Mouse (Mus musculus): ENCODE results near the gene Uri1. TPM values are rescaled to one million over a fixed set of nuclear protein-coding genes. Genes with fewer than 3 reads are reported as not detected.

The Uri1 gene
- polyA plus RNA-seq (2015; fragmentation: Nextera tagmentation; extraction: Ambion mirVana): 31.5 and 35.3 TPM in 2 replicates

DNA sequence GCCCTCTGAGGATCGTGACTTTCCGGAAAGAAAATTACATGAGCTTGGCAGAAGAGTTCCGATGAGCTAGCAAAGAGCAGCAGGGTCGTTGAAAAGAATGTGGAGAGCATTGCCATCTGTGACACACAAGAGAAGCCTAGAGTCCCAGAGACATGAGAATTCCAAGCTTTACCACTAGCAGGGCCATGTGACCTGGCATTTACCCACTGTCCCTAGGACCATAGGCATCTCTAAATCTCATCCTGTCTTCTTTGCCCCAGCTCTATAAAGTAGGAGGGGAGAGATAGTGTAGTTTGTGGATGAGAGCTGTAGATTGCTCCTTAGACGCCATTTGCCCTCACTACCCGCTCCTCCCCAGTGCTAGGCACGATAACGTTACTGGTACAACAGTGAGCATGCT, at the start of gene Uri1:
Uri1 (minus strand) TSS at position 101 of the 400 bp plus-strand sequence.
- Histone ChIP-seq H3K4me1 (ENCODE audit: control insufficient read depth, insufficient read depth, low read depth, low read length) (no peaks in the 10 kb centered on the region), H3K27ac (ENCODE audit: low read depth, low read length) (no peak within 1 kb of the TSS), H3K27me3 (replicated peaks; ENCODE audit: control insufficient read depth, insufficient read depth, low read length) (no peaks in the 10 kb centered on the region), H3K4me3 (ENCODE audit: low read length) (no peak within 1 kb of the TSS), H3K9ac (ENCODE audit: low read depth, low read length) (no peak within 1 kb of the TSS), H3K4me2 (ENCODE audit: low read length) (no peak within 1 kb of the TSS), H3K36me3 (ENCODE audit: control insufficient read depth, insufficient read depth, low read length) (no peaks in the 10 kb centered on the region), H3K9me3 (ENCODE audit: control insufficient read depth, low read length) (no peaks in the 10 kb centered on the region)
- 93% methylated on average over 8 of the region's 8 CpGs for WGBS
- ATAC-seq: no peak

DNA sequence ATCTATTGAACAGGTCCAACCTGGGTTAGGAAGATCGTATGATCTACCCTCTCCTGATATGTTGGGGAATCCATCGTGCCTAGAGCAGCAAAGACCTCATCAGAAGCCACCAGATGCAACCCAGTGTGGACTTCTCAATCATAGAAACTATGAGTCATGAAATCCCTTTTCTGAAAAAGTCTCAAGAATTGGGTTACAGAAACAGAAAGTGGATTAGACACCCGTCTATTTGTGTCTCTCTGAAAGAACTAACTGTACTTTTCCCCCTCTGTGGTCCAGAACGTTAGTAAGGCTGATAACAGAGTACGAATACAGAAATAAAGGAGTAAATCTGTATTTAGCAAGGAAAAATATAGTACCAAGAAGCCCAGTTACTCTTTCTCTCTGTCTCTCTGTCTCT, 47.7 kb upstream of the Uri1 start:
- 87% methylated on average over 5 of the region's 5 CpGs for WGBS
- Histone ChIP-seq H3K9ac (ENCODE audit: low read depth, low read length) (no peak overlapping the region), H3K27me3 (replicated peaks; ENCODE audit: control insufficient read depth, insufficient read depth, low read length) (no peaks in the 10 kb centered on the region), H3K27ac (ENCODE audit: low read depth, low read length) (no peak overlapping the region), H3K4me2 (ENCODE audit: low read length) (no peak overlapping the region), H3K4me1 (ENCODE audit: control insufficient read depth, insufficient read depth, low read depth, low read length) (peaks cover 7% of the 10 kb centered on the region), H3K4me3 (ENCODE audit: low read length) (no peak overlapping the region), H3K36me3 (ENCODE audit: control insufficient read depth, insufficient read depth, low read length) (no peaks in the 10 kb centered on the region), H3K9me3 (ENCODE audit: control insufficient read depth, low read length) (no peaks in the 10 kb centered on the region)
- ATAC-seq: no peak

- Histone ChIP-seq H3K27ac (ENCODE audit: low read depth, low read length) (no peak overlapping the region), H3K9me3 (ENCODE audit: control insufficient read depth, low read length) (no peaks in the 10 kb centered on the region), H3K9ac (ENCODE audit: low read depth, low read length) (no peak overlapping the region), H3K4me2 (ENCODE audit: low read length) (no peak overlapping the region), H3K27me3 (replicated peaks; ENCODE audit: control insufficient read depth, insufficient read depth, low read length) (no peaks in the 10 kb centered on the region), H3K4me1 (ENCODE audit: control insufficient read depth, insufficient read depth, low read depth, low read length) (peaks cover 7% of the 10 kb centered on the region), H3K36me3 (ENCODE audit: control insufficient read depth, insufficient read depth, low read length) (no peaks in the 10 kb centered on the region), H3K4me3 (ENCODE audit: low read length) (no peak overlapping the region)
- no peak for ATAC-seq
- WGBS: 66% methylated on average over 2 of the region's 2 CpGs
Observed at GRCm38 (mm10) chr7:38070663-38071062, 47.3 kb upstream of the Uri1 start.

- no peaks in the 10 kb centered on the region for H3K4me1 ChIP-seq (ENCODE audit: control insufficient read depth, insufficient read depth, low read depth, low read length)
- no peaks in the 10 kb centered on the region for H3K36me3 ChIP-seq (ENCODE audit: control insufficient read depth, insufficient read depth, low read length)
- ATAC-seq: no peak
- no peak overlapping the region for H3K4me2 ChIP-seq (ENCODE audit: low read length)
- no peak overlapping the region for H3K4me3 ChIP-seq (ENCODE audit: low read length)
- 41% methylated on average over 4 of the region's 4 CpGs for WGBS
- no peak overlapping the region for H3K27ac ChIP-seq (ENCODE audit: low read depth, low read length)
- no peak overlapping the region for H3K9ac ChIP-seq (ENCODE audit: low read depth, low read length)
- H3K27me3 ChIP-seq (replicated peaks; ENCODE audit: control insufficient read depth, insufficient read depth, low read length): no peaks in the 10 kb centered on the region
- no peaks in the 10 kb centered on the region for H3K9me3 ChIP-seq (ENCODE audit: control insufficient read depth, low read length)
Observed at GRCm38 (mm10) chr7:38064431-38064830, 41.1 kb upstream of the Uri1 start.

DNA sequence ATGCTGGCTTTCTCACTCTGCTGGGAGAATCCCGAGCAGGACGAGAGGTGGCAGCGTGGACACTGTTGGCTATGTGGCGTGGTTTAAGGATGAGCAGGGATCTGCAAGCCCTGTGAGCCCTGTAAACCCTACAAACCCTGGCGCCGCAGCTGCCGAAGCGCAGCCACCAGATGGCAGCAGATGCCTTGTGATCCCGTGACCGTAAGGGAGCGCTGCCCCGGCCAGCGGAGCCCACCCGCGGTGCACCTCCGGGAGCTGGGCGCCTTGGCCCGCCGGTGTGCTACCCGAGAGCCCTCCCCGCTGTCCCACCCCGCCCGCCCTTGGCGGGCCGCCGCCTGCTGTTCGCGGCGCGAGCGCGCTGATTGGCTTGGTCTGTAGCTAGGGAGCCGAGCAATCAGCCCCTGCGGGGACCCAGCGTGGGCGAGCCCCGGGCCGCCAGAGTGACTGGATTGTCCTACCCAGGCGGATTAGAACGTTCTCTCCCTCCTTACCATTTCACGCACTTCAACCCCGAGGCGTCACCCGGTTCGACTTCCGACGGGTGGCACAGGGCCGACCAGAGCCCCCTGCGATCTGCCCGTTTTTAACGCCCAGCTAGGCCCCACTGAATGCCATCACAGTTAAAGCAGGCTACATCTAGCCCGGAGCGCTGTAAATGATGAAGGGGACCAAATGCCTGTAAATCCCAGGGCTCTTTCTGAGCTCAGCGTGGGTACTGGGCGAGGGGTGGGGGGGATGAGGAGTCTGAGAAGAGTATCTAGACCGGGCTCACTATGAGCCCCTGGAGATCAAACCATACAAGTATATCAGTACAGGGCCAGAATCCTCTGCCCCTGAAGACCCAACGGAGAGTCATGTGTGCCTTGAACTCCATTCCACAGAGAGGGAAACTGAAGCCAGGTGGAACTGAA, 38.0 kb upstream of the Uri1 start:
- H3K27ac ChIP-seq (ENCODE audit: low read depth, low read length): peak overlapping the region; percentile 19; the same call in 1 of the 2 replicates
- no peaks in the 10 kb centered on the region for H3K9me3 ChIP-seq (ENCODE audit: control insufficient read depth, low read length)
- peak; percentile 94 for ATAC-seq
- H3K4me1 ChIP-seq (ENCODE audit: control insufficient read depth, insufficient read depth, low read depth, low read length): no peaks in the 10 kb centered on the region
- 1% methylated on average over 44 of the region's 57 CpGs for WGBS
- H3K36me3 ChIP-seq (ENCODE audit: control insufficient read depth, insufficient read depth, low read length): no peaks in the 10 kb centered on the region
- H3K4me2 ChIP-seq (ENCODE audit: low read length): peak overlapping the region; percentile 73
- no peaks in the 10 kb centered on the region for H3K27me3 ChIP-seq (replicated peaks; ENCODE audit: control insufficient read depth, insufficient read depth, low read length)
- H3K9ac ChIP-seq (ENCODE audit: low read depth, low read length): peak overlapping the region; percentile 78
- H3K4me3 ChIP-seq (ENCODE audit: low read length): peak overlapping the region; percentile 51

DNA sequence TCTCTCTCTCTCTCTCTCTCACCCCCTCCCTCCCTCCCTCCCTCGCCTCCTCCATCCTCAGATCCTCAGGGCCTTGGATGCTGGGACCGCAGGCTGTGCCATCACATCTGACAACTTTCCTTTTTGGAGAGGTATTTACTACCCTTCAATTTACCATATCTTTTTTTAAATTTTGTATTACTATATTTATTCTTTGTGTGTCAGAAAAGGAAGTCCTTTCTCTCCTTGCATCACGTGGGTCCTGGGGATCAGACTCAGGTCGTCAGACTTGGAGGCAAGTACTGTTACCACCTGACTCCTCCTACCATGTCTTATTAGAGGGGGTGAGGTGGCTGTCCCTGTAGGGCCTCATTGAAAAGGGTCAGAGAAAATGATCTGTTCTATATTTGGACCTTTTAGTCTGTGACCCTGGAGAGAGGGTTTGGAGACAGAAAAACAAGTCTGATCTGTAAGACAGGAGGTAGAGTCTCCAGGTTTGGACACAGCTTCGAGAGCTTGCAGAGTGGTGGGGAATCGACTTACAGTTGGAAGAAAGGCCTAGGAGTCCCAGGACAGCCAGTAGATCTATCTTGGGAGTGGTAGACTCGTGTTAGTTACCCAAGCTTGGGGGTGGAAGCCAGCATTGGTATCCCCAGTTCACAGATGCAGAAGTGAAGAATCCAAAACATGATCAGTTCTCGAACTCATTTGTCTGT, 36.4 kb upstream of the Uri1 start:
- Histone ChIP-seq H3K9me3 (ENCODE audit: control insufficient read depth, low read length) (no peaks in the 10 kb centered on the region), H3K9ac (ENCODE audit: low read depth, low read length) (no peak overlapping the region), H3K27ac (ENCODE audit: low read depth, low read length) (no peak overlapping the region), H3K4me3 (ENCODE audit: low read length) (no peak overlapping the region), H3K4me1 (ENCODE audit: control insufficient read depth, insufficient read depth, low read depth, low read length) (no peaks in the 10 kb centered on the region), H3K27me3 (replicated peaks; ENCODE audit: control insufficient read depth, insufficient read depth, low read length) (no peaks in the 10 kb centered on the region), H3K36me3 (ENCODE audit: control insufficient read depth, insufficient read depth, low read length) (no peaks in the 10 kb centered on the region), H3K4me2 (ENCODE audit: low read length) (no peak overlapping the region)
- ATAC-seq: no peak
- WGBS: 82% methylated on average over 7 of the region's 8 CpGs

DNA sequence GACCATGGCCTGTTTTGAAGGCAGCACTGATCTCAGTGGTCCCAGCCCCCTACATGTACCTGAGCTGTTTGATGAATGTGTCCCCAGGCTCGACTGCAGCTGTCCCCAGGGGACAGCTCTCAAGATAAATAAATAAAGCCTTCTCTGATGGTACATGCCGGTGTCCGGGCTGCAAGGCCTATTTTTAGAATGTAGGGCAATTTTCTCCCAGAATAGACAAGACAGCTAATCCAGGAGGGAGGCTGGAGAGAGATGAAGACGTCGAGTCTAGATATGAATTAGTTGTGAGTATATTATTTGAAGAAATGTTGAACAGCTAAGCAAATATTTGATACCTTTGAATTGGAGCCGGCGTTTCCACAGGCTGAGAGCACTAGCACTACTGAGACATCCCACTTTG, 35.7 kb upstream of the Uri1 start:
- Histone ChIP-seq H3K4me2 (ENCODE audit: low read length) (no peak overlapping the region), H3K4me3 (ENCODE audit: low read length) (no peak overlapping the region), H3K4me1 (ENCODE audit: control insufficient read depth, insufficient read depth, low read depth, low read length) (no peaks in the 10 kb centered on the region), H3K27ac (ENCODE audit: low read depth, low read length) (no peak overlapping the region), H3K36me3 (ENCODE audit: control insufficient read depth, insufficient read depth, low read length) (no peaks in the 10 kb centered on the region), H3K9ac (ENCODE audit: low read depth, low read length) (no peak overlapping the region), H3K9me3 (ENCODE audit: control insufficient read depth, low read length) (no peaks in the 10 kb centered on the region), H3K27me3 (replicated peaks; ENCODE audit: control insufficient read depth, insufficient read depth, low read length) (no peaks in the 10 kb centered on the region)
- no peak for ATAC-seq
- 60% methylated on average over 7 of the region's 7 CpGs for WGBS

DNA sequence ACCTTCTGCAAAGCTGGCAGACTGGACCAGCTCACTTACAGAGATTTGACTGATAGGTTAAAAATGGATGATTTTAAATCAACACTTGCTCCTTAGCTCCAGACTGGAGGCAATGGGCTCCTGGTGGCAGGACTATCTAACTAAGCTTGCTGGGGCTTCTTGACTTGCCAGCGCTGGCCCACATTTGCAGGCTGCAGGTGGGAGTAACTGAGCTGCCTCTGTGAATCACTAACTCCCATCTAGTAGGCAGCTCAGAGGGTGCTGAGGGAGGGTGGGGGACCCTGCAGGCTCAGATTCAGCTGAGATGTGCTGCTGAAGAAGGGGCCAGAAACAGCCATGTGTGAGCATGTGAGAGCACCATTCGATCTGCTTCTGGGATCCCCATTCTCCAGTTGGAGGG, 32.6 kb upstream of the Uri1 start:
- Histone ChIP-seq H3K9ac (ENCODE audit: low read depth, low read length) (no peak overlapping the region), H3K9me3 (ENCODE audit: control insufficient read depth, low read length) (no peaks in the 10 kb centered on the region), H3K36me3 (ENCODE audit: control insufficient read depth, insufficient read depth, low read length) (no peaks in the 10 kb centered on the region), H3K27me3 (replicated peaks; ENCODE audit: control insufficient read depth, insufficient read depth, low read length) (no peaks in the 10 kb centered on the region), H3K4me2 (ENCODE audit: low read length) (no peak overlapping the region), H3K4me1 (ENCODE audit: control insufficient read depth, insufficient read depth, low read depth, low read length) (no peaks in the 10 kb centered on the region), H3K27ac (ENCODE audit: low read depth, low read length) (no peak overlapping the region), H3K4me3 (ENCODE audit: low read length) (no peak overlapping the region)
- ATAC-seq: no peak
- WGBS: 84% methylated on average over 2 of the region's 2 CpGs

- H3K4me1 ChIP-seq (ENCODE audit: control insufficient read depth, insufficient read depth, low read depth, low read length): no peaks in the 10 kb centered on the region
- H3K27me3 ChIP-seq (replicated peaks; ENCODE audit: control insufficient read depth, insufficient read depth, low read length): no peaks in the 10 kb centered on the region
- no peaks in the 10 kb centered on the region for H3K36me3 ChIP-seq (ENCODE audit: control insufficient read depth, insufficient read depth, low read length)
- WGBS: 86% methylated on average over 9 of the region's 9 CpGs
- ATAC-seq: no peak
- H3K9me3 ChIP-seq (ENCODE audit: control insufficient read depth, low read length): no peaks in the 10 kb centered on the region
- H3K4me2 ChIP-seq (ENCODE audit: low read length): no peak overlapping the region
- no peak overlapping the region for H3K4me3 ChIP-seq (ENCODE audit: low read length)
- no peak overlapping the region for H3K27ac ChIP-seq (ENCODE audit: low read depth, low read length)
- no peak overlapping the region for H3K9ac ChIP-seq (ENCODE audit: low read depth, low read length)
Observed at GRCm38 (mm10) chr7:38054246-38054645, 30.9 kb upstream of the Uri1 start.

All from hindbrain, embryonic 16.5 days (tissue).